Mouse (Mus musculus) embryonic facial prominence, embryonic 13.5 days (tissue): ENCODE results near the gene Nme7. TPM values are rescaled to one million over a fixed set of nuclear protein-coding genes. Genes with fewer than 3 reads are reported as not detected.

Source experiments
- ATAC-seq: fragments of 200-750 bp; cut with Nextera tagmentation; 2 replicates; pipeline ENCODE4 v1.8.0; 2017; ENCODE audit warnings: low read depth; ENCODE audit not compliant: insufficient number of reproducible peaks, insufficient read depth, low FRiP score, low TSS enrichment
- H3K27ac ChIP-seq: fragments of 300-500 bp; sonication (generic); 2 replicates; pipeline ENCODE4 v1.5.1; 2015; ENCODE audit warnings: moderate library complexity, mild to moderate bottlenecking, inconsistent platforms
- H3K27me3 ChIP-seq: fragments of 300-500 bp; sonication (generic); 2 replicates; pipeline ENCODE4 v1.6.1; 2015; ENCODE audit warnings: mild to moderate bottlenecking, inconsistent platforms
- H3K36me3 ChIP-seq: fragments of 300-500 bp; sonication (generic); 2 replicates; pipeline ENCODE4 v1.6.1; 2015; ENCODE audit warnings: mild to moderate bottlenecking, inconsistent platforms
- H3K4me1 ChIP-seq: fragments of 300-500 bp; sonication (generic); 2 replicates; pipeline ENCODE4 v1.6.1; 2015; ENCODE audit warnings: inconsistent platforms
- H3K4me2 ChIP-seq: fragments of 300-500 bp; sonication (generic); 2 replicates; pipeline ENCODE4 v1.6.1; 2015; ENCODE audit warnings: moderate library complexity, mild to moderate bottlenecking, inconsistent platforms
- H3K4me3 ChIP-seq: fragments of 300-500 bp; sonication (generic); 2 replicates; pipeline ENCODE4 v1.5.1; 2015; ENCODE audit warnings: mild to moderate bottlenecking, inconsistent platforms
- H3K9ac ChIP-seq: fragments of 300-500 bp; sonication (generic); 2 replicates; pipeline ENCODE4 v1.6.1; 2015; ENCODE audit warnings: mild to moderate bottlenecking, inconsistent platforms
- H3K9me3 ChIP-seq: fragments of 300-500 bp; sonication (generic); 2 replicates; pipeline ENCODE4 v1.6.1; 2016; ENCODE audit warnings: inconsistent platforms
- whole genome bisulfite sequencing: fragments of 180-500 bp; shearing (Covaris S2); methylation state at CpG from one replicate; pipeline ENCODE4 v1.1.7; 2015; ENCODE audit warnings: mixed read lengths; 5-methylcytosine and 5-hydroxymethylcytosine counted together
- polyA plus RNA-seq: library from polyadenylated mRNA; unstranded; fragments of >200 nt; fragmentation: Nextera tagmentation; extraction: Ambion mirVana; gene quantifications from 2 replicates; pipeline ENCODE4 v1.2.1, GENCODE M21; 2015

Gene Nme7
- polyA plus RNA-seq, 1 experiment from 2014 or later, result 48.3 TPM

DNA sequence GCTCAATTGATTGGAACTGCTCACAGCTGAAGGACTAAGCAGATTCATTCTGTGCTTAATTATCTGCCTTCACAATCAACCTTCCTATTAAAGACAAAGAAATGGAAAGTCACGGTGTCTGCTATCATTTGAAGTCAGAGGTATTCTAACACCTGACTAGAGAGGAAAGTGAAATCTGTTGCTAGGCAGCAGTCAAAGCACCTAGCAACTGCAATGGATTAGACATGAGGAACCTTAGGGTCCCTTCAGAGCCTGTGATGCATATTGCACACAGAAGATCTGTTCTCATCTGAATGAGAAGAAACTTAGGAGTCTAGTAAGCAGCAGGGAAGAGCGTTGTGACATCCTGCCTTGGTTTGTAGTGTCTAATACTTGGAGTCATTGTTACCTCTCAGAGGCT lies 58.1 kb downstream of the Nme7 start:
- ATAC-seq, result no peak
- no peaks in the 10 kb centered on the region for H3K9me3 ChIP-seq
- no peaks in the 10 kb centered on the region for H3K36me3 ChIP-seq
- no peak overlapping the region for H3K9ac ChIP-seq
- 83% methylated on average over 2 of the region's 2 CpGs for WGBS
- H3K4me3 ChIP-seq, result no peak overlapping the region
- no peaks in the 10 kb centered on the region for H3K27me3 ChIP-seq
- H3K4me1 ChIP-seq, result no peaks in the 10 kb centered on the region
- H3K4me2 ChIP-seq, result no peak overlapping the region
- no peak overlapping the region for H3K27ac ChIP-seq

DNA sequence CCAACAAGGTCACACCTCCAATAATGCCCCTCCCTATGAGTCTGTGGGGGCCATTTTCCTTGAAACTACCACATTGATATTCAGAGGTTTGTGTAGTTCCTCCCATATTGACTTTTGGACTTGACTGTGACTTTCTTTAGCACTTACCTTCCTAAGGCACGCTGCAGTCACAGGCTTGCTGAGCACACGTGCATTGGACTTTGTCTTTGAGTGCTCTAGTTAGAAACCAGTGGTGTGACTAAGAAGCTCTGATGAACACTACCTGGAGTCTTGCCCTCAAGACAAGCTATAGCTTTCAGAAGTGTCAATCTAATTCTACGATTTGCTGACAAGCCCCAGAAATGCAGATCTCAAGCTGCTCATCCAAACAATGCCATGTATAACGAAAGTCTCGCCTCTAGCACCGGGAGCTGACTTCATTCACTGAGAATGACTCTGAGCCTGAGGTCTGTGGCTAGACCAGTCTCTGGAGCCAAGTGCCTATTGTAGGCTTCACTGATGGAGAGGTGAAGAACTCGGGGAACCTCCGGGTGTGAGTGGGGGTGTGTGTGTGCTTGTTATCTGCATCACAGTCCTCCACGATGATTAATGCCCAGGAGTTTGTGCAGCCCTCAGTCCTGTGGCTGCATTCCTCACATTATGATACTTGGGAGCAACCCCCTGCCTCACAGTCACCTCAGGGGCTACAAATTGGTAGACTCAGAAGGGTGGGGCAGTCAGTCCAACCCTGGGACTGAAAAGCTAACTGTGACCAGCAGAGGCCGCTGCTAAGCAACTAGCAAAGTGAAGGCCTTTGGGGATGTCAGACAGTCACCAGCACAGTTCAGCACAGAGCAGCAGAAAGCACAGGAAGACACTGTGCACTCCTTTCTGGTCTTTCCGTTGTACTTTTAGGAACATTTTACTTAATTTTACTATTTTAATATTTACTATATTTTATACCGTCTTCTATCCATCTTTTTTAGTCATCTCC lies 62.5 kb downstream of the Nme7 start:
- no peak overlapping the region for H3K4me2 ChIP-seq
- no peak for ATAC-seq
- H3K9ac ChIP-seq, result no peak overlapping the region
- no peaks in the 10 kb centered on the region for H3K9me3 ChIP-seq
- H3K27me3 ChIP-seq, result no peaks in the 10 kb centered on the region
- no peak overlapping the region for H3K4me3 ChIP-seq
- WGBS, result 73% methylated on average over 12 of the region's 12 CpGs
- H3K27ac ChIP-seq, result no peak overlapping the region
- H3K4me1 ChIP-seq, result no peaks in the 10 kb centered on the region
- no peaks in the 10 kb centered on the region for H3K36me3 ChIP-seq

DNA sequence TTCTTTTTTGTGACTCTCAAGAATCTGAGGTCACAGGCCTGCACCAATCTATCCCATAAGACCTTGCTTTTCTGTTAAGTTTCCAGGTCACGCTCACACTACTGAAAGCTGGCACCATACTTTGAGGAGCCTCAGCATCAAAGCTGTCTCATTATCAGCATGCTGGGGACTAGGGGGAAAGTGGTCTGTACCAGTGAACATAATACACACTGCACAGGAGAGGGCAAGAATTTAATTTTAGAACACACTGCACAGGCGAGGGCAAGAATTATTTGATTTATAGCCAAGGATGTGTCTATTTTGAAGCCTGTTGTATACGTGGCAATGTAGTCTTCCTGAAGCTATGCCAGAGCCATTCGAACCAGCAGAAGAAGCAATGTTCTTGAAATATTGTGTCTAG lies 64.2 kb downstream of the Nme7 start:
- WGBS, result 84% methylated on average over 4 of the region's 4 CpGs
- H3K4me2 ChIP-seq, result no peak overlapping the region
- H3K27ac ChIP-seq, result no peak overlapping the region
- no peak for ATAC-seq
- H3K27me3 ChIP-seq, result no peaks in the 10 kb centered on the region
- H3K4me3 ChIP-seq, result no peak overlapping the region
- H3K9ac ChIP-seq, result no peak overlapping the region
- H3K4me1 ChIP-seq, result no peaks in the 10 kb centered on the region
- H3K9me3 ChIP-seq, result no peaks in the 10 kb centered on the region
- H3K36me3 ChIP-seq, result peaks cover 6% of the 10 kb centered on the region

DNA sequence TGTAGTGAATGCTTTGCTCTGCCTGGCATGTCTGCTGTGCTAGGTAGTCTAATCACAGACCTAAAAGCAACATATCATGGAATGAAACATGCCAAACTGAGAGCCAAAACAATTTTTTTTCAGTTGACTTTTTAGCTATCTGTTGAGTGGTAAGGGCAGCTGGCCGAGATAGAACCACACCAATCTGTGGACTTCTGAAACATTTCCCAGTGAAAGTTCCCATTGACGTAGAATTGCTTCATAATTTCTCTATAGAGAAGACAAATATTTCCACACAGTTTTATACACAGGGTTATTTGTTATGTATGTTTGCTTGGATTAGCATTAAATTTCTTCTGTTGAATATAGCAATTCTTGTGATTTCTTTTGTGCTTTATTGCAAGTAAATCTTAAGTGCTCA lies 65.9 kb downstream of the Nme7 start:
- 95% methylated on average over 2 of the region's 2 CpGs for WGBS
- Histone ChIP-seq H3K27me3 (no peaks in the 10 kb centered on the region), H3K27ac (no peak overlapping the region), H3K4me1 (no peaks in the 10 kb centered on the region), H3K36me3 (peaks cover 6% of the 10 kb centered on the region), H3K9me3 (no peaks in the 10 kb centered on the region), H3K4me2 (no peak overlapping the region), H3K4me3 (no peak overlapping the region), H3K9ac (no peak overlapping the region)
- no peak for ATAC-seq

DNA sequence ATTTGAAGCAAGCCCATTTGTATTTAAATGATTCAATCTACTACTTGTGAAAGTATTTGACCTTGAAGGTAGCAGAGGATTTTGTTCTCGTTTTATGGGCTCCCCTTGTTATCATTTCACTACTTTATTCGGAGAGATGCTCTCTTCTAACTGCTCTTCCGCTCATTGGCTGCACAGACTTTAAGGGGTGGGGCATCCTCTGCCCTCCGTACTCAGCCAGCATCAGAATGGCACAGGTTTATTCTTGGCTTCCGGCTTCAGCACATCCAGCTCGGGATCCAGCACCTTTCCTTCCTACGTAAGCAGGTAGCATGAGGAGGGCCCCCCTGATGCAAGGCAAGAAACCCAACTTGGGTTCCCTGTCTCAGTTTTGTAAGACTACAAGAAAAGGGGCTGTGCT lies 69.1 kb downstream of the Nme7 start:
- no peak overlapping the region for H3K4me2 ChIP-seq
- no peak overlapping the region for H3K4me3 ChIP-seq
- H3K27me3 ChIP-seq, result no peaks in the 10 kb centered on the region
- no peaks in the 10 kb centered on the region for H3K9me3 ChIP-seq
- H3K9ac ChIP-seq, result no peak overlapping the region
- ATAC-seq, result no peak
- H3K36me3 ChIP-seq, result peaks cover 10% of the 10 kb centered on the region
- WGBS, result 86% methylated on average over 7 of the region's 7 CpGs
- H3K27ac ChIP-seq, result no peak overlapping the region
- no peaks in the 10 kb centered on the region for H3K4me1 ChIP-seq

DNA sequence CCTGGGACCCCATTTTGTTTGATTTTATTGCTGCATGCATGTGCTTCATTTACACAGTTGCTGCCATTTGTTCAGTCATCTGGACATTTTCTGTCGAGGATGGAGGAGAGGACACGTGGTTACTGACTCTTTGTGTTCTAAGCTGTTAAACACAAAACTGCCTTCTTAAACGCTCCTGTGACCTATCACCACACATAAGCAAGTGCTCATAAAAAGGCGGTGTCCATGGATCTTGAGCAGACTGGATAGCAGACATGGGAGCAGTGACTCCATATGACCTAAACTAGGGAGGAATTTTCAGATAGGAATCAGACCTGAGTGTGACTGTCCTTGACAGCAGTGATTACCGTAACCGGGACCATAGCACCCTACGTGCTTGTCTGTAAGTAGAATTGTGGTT lies 70.1 kb downstream of the Nme7 start:
- ATAC-seq, result no peak
- Histone ChIP-seq H3K9ac (no peak overlapping the region), H3K27ac (no peak overlapping the region), H3K4me3 (no peak overlapping the region), H3K4me2 (no peak overlapping the region), H3K9me3 (no peaks in the 10 kb centered on the region), H3K36me3 (peaks cover 10% of the 10 kb centered on the region), H3K4me1 (no peaks in the 10 kb centered on the region), H3K27me3 (no peaks in the 10 kb centered on the region)
- 88% methylated on average over 7 of the region's 7 CpGs for WGBS

DNA sequence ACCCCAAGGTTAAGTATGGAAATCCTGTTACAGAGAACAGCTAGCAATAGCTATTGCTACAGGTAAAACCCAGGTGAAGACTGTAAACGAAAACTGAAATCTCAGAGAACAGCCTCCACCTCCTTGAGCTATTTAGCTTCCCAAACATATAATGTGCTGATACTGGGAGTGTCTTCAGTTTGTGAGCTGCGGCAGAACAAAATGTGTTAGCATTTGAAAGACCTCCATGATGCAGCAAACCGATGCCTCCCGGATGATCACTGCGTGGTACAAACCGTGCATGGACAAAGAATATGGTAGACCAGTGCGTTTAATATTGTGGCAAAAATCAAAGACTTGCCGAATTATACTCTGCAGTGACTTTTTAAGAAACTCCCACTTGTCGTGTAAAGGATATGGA lies 71.7 kb downstream of the Nme7 start:
- Histone ChIP-seq H3K9ac (no peak overlapping the region), H3K9me3 (no peaks in the 10 kb centered on the region), H3K4me3 (no peak overlapping the region), H3K4me2 (no peak overlapping the region), H3K4me1 (no peaks in the 10 kb centered on the region), H3K36me3 (peaks cover 10% of the 10 kb centered on the region), H3K27me3 (no peaks in the 10 kb centered on the region), H3K27ac (no peak overlapping the region)
- 95% methylated on average over 9 of the region's 9 CpGs for WGBS
- ATAC-seq, result no peak

DNA sequence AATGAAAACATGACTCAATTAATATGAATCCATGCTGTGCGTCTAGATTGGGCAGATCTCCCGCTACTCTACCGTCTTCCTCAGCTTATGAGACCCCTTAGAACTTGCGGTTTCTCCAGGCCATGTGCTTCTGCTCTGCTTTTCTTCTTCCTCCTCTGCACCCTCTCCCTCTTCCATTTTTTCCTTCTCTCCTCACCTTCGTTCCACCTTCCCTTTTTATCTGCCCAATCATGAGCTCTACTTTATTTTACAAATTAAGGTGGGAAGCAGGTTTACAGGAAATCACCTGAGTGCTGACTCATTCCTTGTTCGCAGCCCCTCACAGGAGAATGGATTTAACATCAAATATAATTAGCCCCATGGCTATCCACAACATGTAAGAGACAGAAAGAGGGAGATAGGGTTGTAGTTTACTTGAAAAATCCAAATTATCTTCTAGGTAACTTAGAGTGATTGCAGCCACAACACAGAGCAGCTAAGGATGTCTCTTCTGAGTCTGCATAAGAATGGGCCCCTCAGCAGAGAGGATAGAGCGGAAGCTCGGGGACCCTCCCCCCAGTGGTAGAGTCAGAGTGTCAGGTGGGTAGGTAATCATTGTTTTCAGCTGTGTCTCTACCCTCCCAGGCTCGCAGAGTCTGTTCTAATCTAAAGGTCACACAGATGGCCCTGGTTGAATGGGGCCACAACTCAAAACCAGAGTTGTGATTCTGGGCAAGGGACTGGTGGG lies 73.0 kb downstream of the Nme7 start:
- H3K9me3 ChIP-seq, result no peaks in the 10 kb centered on the region
- peaks cover 10% of the 10 kb centered on the region for H3K36me3 ChIP-seq
- H3K9ac ChIP-seq, result no peak overlapping the region
- no peak overlapping the region for H3K4me3 ChIP-seq
- no peak overlapping the region for H3K4me2 ChIP-seq
- ATAC-seq, result no peak
- no peaks in the 10 kb centered on the region for H3K4me1 ChIP-seq
- H3K27me3 ChIP-seq, result no peaks in the 10 kb centered on the region
- H3K27ac ChIP-seq, result no peak overlapping the region
- WGBS, result 66% methylated on average over 9 of the region's 9 CpGs

DNA sequence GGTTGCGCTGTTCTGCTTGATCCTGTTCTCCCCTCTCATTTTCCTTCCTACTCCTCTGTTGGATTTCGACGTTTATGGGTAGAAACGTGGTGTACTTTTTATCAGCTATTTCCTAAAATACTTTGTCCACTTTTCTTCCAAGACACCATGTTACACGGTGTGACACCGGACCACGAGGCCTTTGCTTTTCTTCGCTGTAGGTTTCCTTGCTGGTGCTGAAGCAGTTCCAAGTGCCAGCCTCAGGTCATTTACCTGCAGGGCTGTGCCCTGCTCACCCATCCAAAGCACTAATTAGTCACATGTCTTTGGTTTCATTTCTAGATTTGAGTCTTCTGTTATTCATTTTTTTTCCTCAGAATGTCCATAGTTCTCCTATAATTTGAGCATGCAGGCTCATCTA lies 79.7 kb downstream of the Nme7 start:
- Histone ChIP-seq H3K9me3 (no peaks in the 10 kb centered on the region), H3K36me3 (peaks cover 23% of the 10 kb centered on the region; the same call in 1 of the 2 replicates), H3K4me3 (no peak overlapping the region), H3K9ac (no peak overlapping the region), H3K27me3 (no peaks in the 10 kb centered on the region), H3K27ac (no peak overlapping the region), H3K4me2 (no peak overlapping the region), H3K4me1 (no peaks in the 10 kb centered on the region)
- no peak for ATAC-seq
- WGBS, result 92% methylated on average over 8 of the region's 8 CpGs

DNA sequence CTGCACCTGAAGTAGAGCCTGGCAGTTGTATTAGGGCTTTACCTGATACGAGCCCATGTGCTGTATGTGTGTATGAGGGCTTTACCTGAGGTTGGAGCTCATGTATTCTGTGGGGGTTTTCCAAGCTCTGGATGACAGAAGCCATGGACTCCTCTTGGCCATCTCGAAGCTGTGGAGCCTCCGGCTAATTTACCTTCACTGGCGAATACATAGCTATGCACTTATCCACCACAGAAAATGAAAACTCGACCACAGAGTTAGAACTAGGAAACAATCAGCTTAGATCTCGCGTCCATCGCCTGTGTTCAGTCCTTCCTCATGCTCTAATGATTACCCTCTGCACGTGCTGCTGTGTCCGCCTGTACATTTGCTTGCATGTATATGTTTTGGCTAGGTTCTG lies 80.4 kb downstream of the Nme7 start:
- no peaks in the 10 kb centered on the region for H3K27me3 ChIP-seq
- WGBS, result 92% methylated on average over 10 of the region's 10 CpGs

DNA sequence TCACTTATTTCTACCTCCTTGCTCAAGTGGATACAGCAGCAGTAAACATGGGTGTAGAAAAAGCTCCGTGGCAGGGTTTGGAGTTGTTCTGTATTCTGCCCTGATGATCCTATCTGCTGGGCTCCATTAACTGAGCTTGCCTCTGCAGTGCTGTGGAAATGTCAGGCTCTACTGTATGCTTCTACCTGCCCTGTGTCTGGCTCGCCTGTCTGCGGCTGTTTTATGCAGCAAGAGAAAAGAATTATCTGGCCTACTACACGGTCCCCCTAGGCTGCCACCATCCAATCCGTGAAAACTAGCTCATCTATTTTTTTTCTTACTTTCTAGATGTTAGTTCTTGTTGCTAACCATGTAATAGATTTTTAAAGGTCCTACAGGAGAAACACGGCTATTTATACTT lies 81.1 kb downstream of the Nme7 start:
- 88% methylated on average over 6 of the region's 6 CpGs for whole genome bisulfite sequencing
- Histone ChIP-seq H3K9me3 (no peaks in the 10 kb centered on the region), H3K9ac (no peak overlapping the region), H3K4me1 (no peaks in the 10 kb centered on the region), H3K27me3 (no peaks in the 10 kb centered on the region), H3K4me2 (no peak overlapping the region), H3K27ac (no peak overlapping the region), H3K4me3 (no peak overlapping the region), H3K36me3 (peaks cover 24% of the 10 kb centered on the region; the same call in 1 of the 2 replicates)
- no peak for ATAC-seq

More for the DNA sequence above, 80.4 kb downstream of the Nme7 start:
- ATAC-seq, result no peak
- no peak overlapping the region for H3K27ac ChIP-seq
- no peaks in the 10 kb centered on the region for H3K4me1 ChIP-seq
- no peaks in the 10 kb centered on the region for H3K9me3 ChIP-seq
- H3K9ac ChIP-seq, result no peak overlapping the region
- H3K4me3 ChIP-seq, result no peak overlapping the region
- peaks cover 24% of the 10 kb centered on the region; the same call in 1 of the 2 replicates for H3K36me3 ChIP-seq
- no peak overlapping the region for H3K4me2 ChIP-seq

DNA sequence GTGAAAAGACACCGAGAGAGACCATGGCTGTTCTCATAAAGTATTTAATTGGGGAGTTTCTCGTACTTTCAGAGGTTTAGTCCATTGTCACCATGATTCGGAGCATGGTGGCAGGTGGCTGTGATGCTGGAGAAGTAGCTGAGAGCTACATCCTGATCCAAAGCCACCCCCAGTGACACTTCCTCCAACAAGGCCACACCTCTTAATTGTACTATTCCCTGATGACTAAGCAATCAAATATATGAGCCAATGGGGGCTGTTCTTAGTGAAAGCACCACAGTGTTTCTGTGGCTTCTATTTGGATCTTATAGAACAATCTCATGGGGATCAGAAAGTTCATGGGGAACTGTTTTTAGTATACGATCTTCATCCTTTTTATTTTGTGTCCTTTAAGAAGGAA lies 85.8 kb downstream of the Nme7 start:
- Histone ChIP-seq H3K4me2 (no peak overlapping the region), H3K9me3 (no peaks in the 10 kb centered on the region), H3K9ac (no peak overlapping the region), H3K36me3 (peaks cover 11% of the 10 kb centered on the region; the same call in 1 of the 2 replicates), H3K27ac (no peak overlapping the region), H3K4me3 (no peak overlapping the region), H3K4me1 (no peaks in the 10 kb centered on the region), H3K27me3 (no peaks in the 10 kb centered on the region)
- WGBS, result 89% methylated on average over 4 of the region's 4 CpGs
- ATAC-seq, result no peak
